Mouse (Mus musculus) heart, embryonic 14.5 days (tissue): ENCODE measurements around the gene Gpc1. TPM values are rescaled to one million over a fixed set of nuclear protein-coding genes. Genes with fewer than 3 reads are reported as not detected.

Experiments
- ATAC-seq: fragments of 200-750 bp; cut with Nextera tagmentation; 2 replicates; pipeline ENCODE4 v1.8.0; 2017; ENCODE audit warnings: low read depth, moderate TSS enrichment; ENCODE audit not compliant: insufficient number of reproducible peaks, insufficient read depth, low FRiP score
- H3K27ac ChIP-seq, 2 experiments: fragments of 200-500 bp in 1 of 2; fragments of 300-500 bp in 1 of 2; sonication (generic) in 1 of 2; replicated peaks in 1 of 2; 2 replicates each; pipeline ENCODE4 v1.5.1; 2012 to 2014; ENCODE audit warnings: low read depth in 2 of 2, low read length in 2 of 2, control low read depth in 1 of 2, mild to moderate bottlenecking in 1 of 2, mixed read lengths in 1 of 2; ENCODE audit not compliant: control insufficient read depth in 1 of 2, insufficient read depth in 1 of 2
- H3K27me3 ChIP-seq: fragments of 300-500 bp; sonication (generic); 2 replicates; pipeline ENCODE4 v1.6.1; 2014; ENCODE audit warnings: mild to moderate bottlenecking, low read length, control low read depth; ENCODE audit not compliant: control insufficient read depth, insufficient read depth
- H3K36me3 ChIP-seq: fragments of 300-500 bp; sonication (generic); 2 replicates; pipeline ENCODE4 v1.6.1; 2014; ENCODE audit warnings: mild to moderate bottlenecking, control low read depth, low read length, mixed read lengths; ENCODE audit not compliant: control insufficient read depth, insufficient read depth
- H3K4me1 ChIP-seq, 2 experiments: fragments of 200-500 bp in 1 of 2; fragments of 300-500 bp in 1 of 2; sonication (generic) in 1 of 2; 2 replicates each; pipeline ENCODE4 v1.6.1; 2012 to 2014; ENCODE audit warnings: low read length in 2 of 2, control low read depth in 1 of 2, mixed read lengths in 1 of 2; ENCODE audit not compliant: control insufficient read depth in 2 of 2, insufficient read depth in 2 of 2
- H3K4me2 ChIP-seq: fragments of 300-500 bp; sonication (generic); 2 replicates; pipeline ENCODE4 v1.6.1; 2014; ENCODE audit warnings: mild to moderate bottlenecking, low read length
- H3K4me3 ChIP-seq, 2 experiments: fragments of 200-500 bp in 1 of 2; fragments of 300-500 bp in 1 of 2; sonication (generic) in 1 of 2; 2 replicates each; pipeline ENCODE4 v1.5.1; 2012 to 2014; ENCODE audit warnings: low read length in 2 of 2, mild to moderate bottlenecking in 2 of 2, control low read depth in 1 of 2, low read depth in 1 of 2, moderate library complexity in 1 of 2; ENCODE audit not compliant: control insufficient read depth in 1 of 2, insufficient read depth in 1 of 2
- H3K9ac ChIP-seq: fragments of 300-500 bp; sonication (generic); 2 replicates; pipeline ENCODE4 v1.6.1; 2014; ENCODE audit warnings: mild to moderate bottlenecking, low read length
- H3K9me3 ChIP-seq: fragments of 300-500 bp; sonication (generic); 2 replicates; pipeline ENCODE4 v1.6.1; 2016; ENCODE audit warnings: low read length, control low read depth; ENCODE audit not compliant: control insufficient read depth
- WGBS: fragments of 180-500 bp; shearing (Covaris S2); extraction: QIAGEN DNeasy Blood & Tissue Kit; methylation state at CpG from one replicate; pipeline ENCODE4 v1.1.7; 2014; 5-methylcytosine and 5-hydroxymethylcytosine counted together
- polyA plus RNA-seq: library from polyadenylated mRNA; unstranded; fragments of >200 nt; fragmentation: Nextera tagmentation; extraction: Ambion mirVana; gene quantifications from 2 replicates; pipeline ENCODE4 v1.2.1, GENCODE M21; 2014

The Gpc1 gene
- polyA plus RNA-seq, 1 experiment from 2014 or later: 59.7 TPM

- H3K4me1 ChIP-seq: no peaks in the 10 kb centered on the region
- H3K36me3 ChIP-seq: no peaks in the 10 kb centered on the region
- 78% methylated on average over 4 of the region's 4 CpGs for WGBS
- ATAC-seq: no peak
- no peaks in the 10 kb centered on the region for H3K27me3 ChIP-seq
- no peak overlapping the region for H3K27ac ChIP-seq
- no peak overlapping the region for H3K4me3 ChIP-seq
- H3K9ac ChIP-seq: no peak overlapping the region
- H3K4me2 ChIP-seq: no peak overlapping the region
- peaks cover 4% of the 10 kb centered on the region; the same call in 1 of the 2 replicates for H3K9me3 ChIP-seq
These were observed 21.8 kb upstream of the Gpc1 start for GRCm38 (mm10) chr1:92809621-92810020.

GRCm38 (mm10) chr1:92814319-92814718 is 17.1 kb upstream of the Gpc1 start:
- Histone ChIP-seq H3K27ac (no peak overlapping the region), H3K36me3 (no peaks in the 10 kb centered on the region), H3K4me2 (no peak overlapping the region), H3K9me3 (peaks cover 4% of the 10 kb centered on the region; the same call in 1 of the 2 replicates), H3K27me3 (no peaks in the 10 kb centered on the region; the same call in 1 of the 2 replicates), H3K4me1 (no peaks in the 10 kb centered on the region), H3K9ac (no peak overlapping the region), H3K4me3 (no peak overlapping the region)
- WGBS: 62% methylated on average over 5 of the region's 5 CpGs
- ATAC-seq: no peak

GRCm38 (mm10) chr1:92815100-92815499 is 16.3 kb upstream of the Gpc1 start:
- H3K27me3 ChIP-seq: no peaks in the 10 kb centered on the region; the same call in 1 of the 2 replicates
- H3K9ac ChIP-seq: no peak overlapping the region
- no peaks in the 10 kb centered on the region for H3K36me3 ChIP-seq
- no peak overlapping the region for H3K27ac ChIP-seq
- H3K4me2 ChIP-seq: no peak overlapping the region
- 78% methylated on average over 9 of the region's 9 CpGs for WGBS
- no peaks in the 10 kb centered on the region for H3K4me1 ChIP-seq
- no peak overlapping the region for H3K4me3 ChIP-seq
- H3K9me3 ChIP-seq: no peaks in the 10 kb centered on the region
- no peak for ATAC-seq

- H3K4me2 ChIP-seq: no peak overlapping the region
- no peak overlapping the region for H3K27ac ChIP-seq
- H3K9me3 ChIP-seq: no peaks in the 10 kb centered on the region
- H3K27me3 ChIP-seq: no peaks in the 10 kb centered on the region; the same call in 1 of the 2 replicates
- no peak overlapping the region for H3K4me3 ChIP-seq
- 63% methylated on average over 5 of the region's 5 CpGs for WGBS
- H3K4me1 ChIP-seq: no peaks in the 10 kb centered on the region
- H3K9ac ChIP-seq: no peak overlapping the region
- no peak for ATAC-seq
- no peaks in the 10 kb centered on the region for H3K36me3 ChIP-seq
These were observed 15.6 kb upstream of the Gpc1 start for GRCm38 (mm10) chr1:92815756-92816294.

GRCm38 (mm10) chr1:92830626-92831187 is 738 bp upstream of the Gpc1 start:
- Histone ChIP-seq H3K9ac (no peak overlapping the region), H3K9me3 (no peaks in the 10 kb centered on the region), H3K4me2 (peak overlapping the region; percentile 87), H3K4me1 (peaks cover 14 to 28% of the 10 kb centered on the region in 2 experiments; a peak in 3 of 4 replicates), H3K27me3 (peaks cover 40% of the 10 kb centered on the region), H3K27ac (no peak overlapping the region), H3K36me3 (0 out of 2 replicates have a peak, but pooled peaks cover 6% of the 10 kb centered on the region), H3K4me3 (peak overlapping the region; percentile 34 to 79)
- WGBS: 8% methylated on average over 13 of the region's 13 CpGs
- no peak for ATAC-seq

- Histone ChIP-seq H3K27me3 (peaks cover 33% of the 10 kb centered on the region), H3K36me3 (0 out of 2 replicates have a peak, but pooled peaks cover 10% of the 10 kb centered on the region), H3K4me1 (peaks cover 14 to 28% of the 10 kb centered on the region in 2 experiments; a peak in 3 of 4 replicates), H3K9me3 (no peaks in the 10 kb centered on the region), H3K9ac (peak overlapping the region; percentile 97), H3K27ac (peak overlapping the region; percentile 79 to 91), H3K4me2 (peak overlapping the region; percentile 87), H3K4me3 (peak overlapping the region; percentile 63 to 79)
- peak; percentile 9; the same call in 1 of the 2 replicates for ATAC-seq
- WGBS: under 1% methylated on average over 62 of the region's 62 CpGs
These were observed 866 bp downstream of the Gpc1 start for GRCm38 (mm10) chr1:92832011-92833010.

- 47% methylated on average over 7 of the region's 7 CpGs for WGBS
- H3K9me3 ChIP-seq: no peaks in the 10 kb centered on the region
- H3K4me2 ChIP-seq: peak overlapping the region; percentile 87
- peaks cover 22 to 41% of the 10 kb centered on the region in 2 experiments; a peak in 3 of 4 replicates for H3K4me1 ChIP-seq
- 0 out of 2 replicates have a peak, but pooled peaks cover 10% of the 10 kb centered on the region for H3K36me3 ChIP-seq
- no peak overlapping the region for H3K4me3 ChIP-seq
- H3K27me3 ChIP-seq: peaks cover 20% of the 10 kb centered on the region
- 0 out of 2 replicates have a peak overlapping the region, but pooled peaks have one; percentile 97 for H3K9ac ChIP-seq
- ATAC-seq: no peak
- H3K27ac ChIP-seq: no peak overlapping the region
These were observed 2.7 kb downstream of the Gpc1 start for GRCm38 (mm10) chr1:92833987-92834706.
